Mouse (Mus musculus): ENCODE measurements around the gene Serpinb5. TPM values are rescaled to one million over a fixed set of nuclear protein-coding genes. Genes with fewer than 3 reads are reported as not detected.

Gene Serpinb5
- polyA plus RNA-seq, 1 experiment from 2014 or later, result not detected

Other genes with a start within 250 kb of the Serpinb5 start
- 13.5 and 13.7 TPM in 2 replicates for gene Bcl2, start 146.9 kb upstream of the Serpinb5 start, polyA plus RNA-seq (2015; fragmentation: Nextera tagmentation; extraction: Ambion mirVana)
- gene Kdsr, start 101.4 kb upstream of the Serpinb5 start, polyA plus RNA-seq (2015; fragmentation: Nextera tagmentation; extraction: Ambion mirVana), result 16.2 and 18.7 TPM in 2 replicates
- 45.7 and 46.0 TPM in 2 replicates for gene Vps4b, start 64.4 kb upstream of the Serpinb5 start, polyA plus RNA-seq (2015; fragmentation: Nextera tagmentation; extraction: Ambion mirVana)
- gene Serpinb12, start 73.3 kb downstream of the Serpinb5 start, polyA plus RNA-seq (2015; fragmentation: Nextera tagmentation; extraction: Ambion mirVana), result not detected in 2 replicates
- gene Serpinb13, start 119.8 kb downstream of the Serpinb5 start, polyA plus RNA-seq (2015; fragmentation: Nextera tagmentation; extraction: Ambion mirVana), result not detected in 2 replicates
- not detected in 2 replicates for gene Serpinb3a, start 191.1 kb downstream of the Serpinb5 start, polyA plus RNA-seq (2015; fragmentation: Nextera tagmentation; extraction: Ambion mirVana)
- gene Serpinb3d, start 222.3 kb downstream of the Serpinb5 start, polyA plus RNA-seq (2015; fragmentation: Nextera tagmentation; extraction: Ambion mirVana), result not detected in 2 replicates

Data from forebrain, embryonic 16.5 days (tissue).